Mouse (Mus musculus) CH12.LX (cell line): ENCODE measurements around the gene Gpr22.

Experiments
- CTCF ChIP-seq, 2 experiments: IDR thresholded peaks in 1 of 2; conservative IDR thresholded peaks in 1 of 2; 2 replicates each; pipeline ENCODE4 v1.5.1; 2011 to 2012; ENCODE audit warnings: low read depth in 2 of 2, low read length in 2 of 2, improper control_type of control experiment in 1 of 2, inconsistent platforms in 1 of 2, mild to moderate bottlenecking in 1 of 2, moderate library complexity in 1 of 2
- EP300 ChIP-seq: IDR thresholded peaks from 2 replicates; pipeline ENCODE4 v1.6.1; 2011; ENCODE audit warnings: low read length, improper control_type of control experiment
- GABPA ChIP-seq: IDR thresholded peaks from 2 replicates; pipeline ENCODE4 v1.6.1; 2012; ENCODE audit warnings: low read depth, low read length, improper control_type of control experiment, inconsistent platforms; ENCODE audit not compliant: insufficient replicate concordance
- POLR2A ChIP-seq: IDR thresholded peaks from 2 replicates; pipeline ENCODE4 v1.6.1; 2011; ENCODE audit warnings: low read depth, mild to moderate bottlenecking, improper control_type of control experiment, low read length
- TCF12 ChIP-seq: IDR thresholded peaks from 2 replicates; pipeline ENCODE4 v1.6.1; 2014; ENCODE audit warnings: low read depth, mild to moderate bottlenecking, inconsistent platforms, low read length, improper control_type of control experiment

DNA sequence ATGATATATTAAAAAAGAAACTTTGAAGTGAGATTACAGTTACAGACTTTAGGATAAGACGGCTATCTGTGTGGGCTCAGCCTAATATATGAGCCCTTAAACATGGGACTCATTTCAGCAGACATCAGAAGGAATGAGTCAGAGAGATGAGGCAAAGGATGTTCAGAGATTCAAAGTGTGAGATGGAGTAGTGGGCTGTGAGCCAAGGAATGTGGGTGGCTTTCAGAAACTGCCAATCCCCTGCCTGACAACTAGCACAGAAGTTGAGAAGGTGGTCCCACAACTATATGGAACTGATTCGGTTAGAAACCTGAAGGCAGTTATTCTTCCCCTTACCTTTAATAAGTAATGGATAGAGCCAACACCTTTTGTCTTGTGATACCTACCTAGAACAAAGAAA lies 20.9 kb upstream of the Gpr22 start:
- TF ChIP-seq POLR2A = no peak
- no peak for TF ChIP-seq CTCF (conservative IDR thresholded peaks at IDR 0.05 in 1 of 2, IDR thresholded peaks at IDR 0.05 in 1 of 2; ENCODE audit: low read depth in 2 of 2, low read length in 2 of 2)
- no peak for TF ChIP-seq GABPA
- TF ChIP-seq EP300 = no peak
- TF ChIP-seq TCF12 = no peak
